ENCODE assay signal across 7 mouse cellular contexts in genomic region chr1:139438373-139438772, GRCm38 (mm10). TPM values are rescaled to one million over a fixed set of nuclear protein-coding genes. Genes with fewer than 3 reads are reported as not detected.
DNase-seq lines count a peak whose midpoint lies in the region; ATAC-seq and TF ChIP-seq lines count a peak whose summit lies in the region.

No protein-coding gene starts in this region.

- DNase-seq in lung, postnatal 0 days (ENCODE audit: low spot score), result peak; percentile 39
- DNase-seq in lung, adult 18-20 months, result no peak
- peak; percentile 58 for DNase-seq in adipocyte (ENCODE audit: low spot score)
- peak; percentile 77 for DNase-seq in hindbrain, embryonic 14.5 days (ENCODE audit: low spot score)
- DNase-seq in testis, postnatal 14 days (ENCODE audit: low spot score), result no peak
- DNase-seq in layer of hippocampus, postnatal 25 days (ENCODE audit: extremely low spot score in 1 of 2, low spot score in 1 of 2), result no peak

- no peaks in the 10 kb centered on the region for H3K9me3 ChIP-seq in lung, postnatal 0 days (ENCODE audit: low read length)
- no peaks in the 10 kb centered on the region for H3K9me3 ChIP-seq in hindbrain, embryonic 14.5 days (ENCODE audit: control insufficient read depth, low read length)

- no peak for ATAC-seq in lung, postnatal 0 days
- no peak; the same call in 1 of the 2 replicates for ATAC-seq in hindbrain, embryonic 14.5 days (ENCODE audit: low FRiP score)
- peak; percentile 62 for ATAC-seq in megakaryocyte, adult 5-6 weeks (ENCODE audit: poor library complexity, severe bottlenecking)

- no peak overlapping the region for H3K27ac ChIP-seq in lung, postnatal 0 days (ENCODE audit: low read length)
- no peak overlapping the region for H3K27ac ChIP-seq in hindbrain, embryonic 14.5 days

- H3K36me3 ChIP-seq in lung, postnatal 0 days (ENCODE audit: insufficient read depth, low read length), result peaks cover 3% of the 10 kb centered on the region; the same call in 1 of the 2 replicates
- peaks cover 69% of the 10 kb centered on the region for H3K36me3 ChIP-seq in hindbrain, embryonic 14.5 days (replicated peaks; ENCODE audit: control insufficient read depth, insufficient read depth)

- no peaks in the 10 kb centered on the region for H3K4me1 ChIP-seq in lung, postnatal 0 days (ENCODE audit: insufficient read depth, low read depth, low read length)
- H3K4me1 ChIP-seq in hindbrain, embryonic 14.5 days (replicated peaks; ENCODE audit: control insufficient read depth, insufficient read depth, low read length), result no peaks in the 10 kb centered on the region

- TF ChIP-seq EP300 in lung, postnatal 0 days (IDR thresholded peaks at IDR 0.05), result no peak

- H3K27me3 ChIP-seq in lung, postnatal 0 days (replicated peaks; ENCODE audit: insufficient read depth, low read length), result no peaks in the 10 kb centered on the region
- no peaks in the 10 kb centered on the region for H3K27me3 ChIP-seq in hindbrain, embryonic 14.5 days (ENCODE audit: control insufficient read depth, insufficient read depth, low read length)

- H3K4me2 ChIP-seq in lung, postnatal 0 days (replicated peaks; ENCODE audit: low read depth, low read length), result no peak overlapping the region
- no peak overlapping the region for H3K4me2 ChIP-seq in hindbrain, embryonic 14.5 days (replicated peaks)

- H3K4me3 ChIP-seq in lung, postnatal 0 days (ENCODE audit: low read depth, low read length), result no peak overlapping the region
- H3K4me3 ChIP-seq in hindbrain, embryonic 14.5 days (replicated peaks; ENCODE audit: low read length), result no peak overlapping the region

- peak; percentile 39; the same call in 1 of the 2 replicates for TF ChIP-seq CTCF in lung, postnatal 0 days (IDR thresholded peaks at IDR 0.05)

- no peak overlapping the region for H3K9ac ChIP-seq in lung, postnatal 0 days (replicated peaks; ENCODE audit: low read depth)
- H3K9ac ChIP-seq in hindbrain, embryonic 14.5 days, result no peak overlapping the region

RNA-seq across cellular contexts. Expression of gene Aspm, which starts 16.2 kb away (rescaled TPM):
- 0.54 and 0.95 TPM in 2 replicates for polyA plus RNA-seq in lung, postnatal 0 days (2015; fragmentation: Nextera tagmentation; extraction: Ambion mirVana)
- polyA plus RNA-seq in hindbrain, embryonic 14.5 days (2014; fragmentation: Nextera tagmentation; extraction: Ambion mirVana), result 3.7 and 5.3 TPM in 2 replicates
- total RNA-seq in megakaryocyte, adult 5-6 weeks (2015), result 29.5 and 32.8 TPM in 2 replicates
- total RNA-seq in megakaryocyte, adult 5-6 weeks (2017), result 37.9 and 41.0 TPM in 2 replicates
- total RNA-seq in layer of hippocampus, postnatal 25 days (2021), result under 1 TPM; 0.70 to 0.71 TPM

RNA-seq across cellular contexts. Expression of gene Zbtb41, which starts 16.3 kb away (rescaled TPM):
- 3.0 and 4.3 TPM in 2 replicates for polyA plus RNA-seq in lung, postnatal 0 days (2015; fragmentation: Nextera tagmentation; extraction: Ambion mirVana)
- polyA plus RNA-seq in hindbrain, embryonic 14.5 days (2014; fragmentation: Nextera tagmentation; extraction: Ambion mirVana), result 25.5 and 29.5 TPM in 2 replicates
- total RNA-seq in megakaryocyte, adult 5-6 weeks (2015), result 7.9 and 10.0 TPM in 2 replicates
- 12.2 and 13.9 TPM in 2 replicates for total RNA-seq in megakaryocyte, adult 5-6 weeks (2017)
- total RNA-seq in layer of hippocampus, postnatal 25 days (2021), result 10 to 100 TPM; 29.2 to 30.5 TPM

Comparison
In these comparisons a context has a peak if more than half of its experiments do, and no peak if none do; other contexts are left out.
1. DNase-seq: peak in lung, postnatal 0 days (single experiment), adipocyte (single experiment) and hindbrain, embryonic 14.5 days (single experiment); none in lung, adult 18-20 months (0 of 2), testis, postnatal 14 days (single experiment) and layer of hippocampus, postnatal 25 days (0 of 2).
2. RNA of gene Aspm, which starts 16.2 kb away (total RNA-seq): 29.5 to 41.0 TPM in megakaryocyte, adult 5-6 weeks; 0.70 to 0.71 TPM in layer of hippocampus, postnatal 25 days; every median in the first group is over 10 times any median in the second.